Mouse (Mus musculus) forebrain, embryonic 13.5 days (tissue): ENCODE measurements around the gene Lrrc7. TPM values are rescaled to one million over a fixed set of nuclear protein-coding genes. Genes with fewer than 3 reads are reported as not detected.

ENCODE experiments used
- ATAC-seq: fragments of 200-750 bp; cut with Nextera tagmentation; 2 replicates; pipeline ENCODE4 v1.8.0; 2017
- H3K27ac ChIP-seq: fragments of 300-500 bp; sonication (generic); 2 replicates; pipeline ENCODE4 v1.5.1; 2015; ENCODE audit warnings: inconsistent platforms, mild to moderate bottlenecking, moderate library complexity
- H3K27me3 ChIP-seq: fragments of 300-500 bp; sonication (generic); 2 replicates; pipeline ENCODE4 v1.6.1; 2015; ENCODE audit warnings: mild to moderate bottlenecking, inconsistent platforms
- H3K36me3 ChIP-seq: fragments of 300-500 bp; sonication (generic); 2 replicates; pipeline ENCODE4 v1.6.1; 2015; ENCODE audit warnings: mild to moderate bottlenecking, inconsistent platforms; ENCODE audit not compliant: poor library complexity, severe bottlenecking
- H3K4me1 ChIP-seq: fragments of 300-500 bp; sonication (generic); 2 replicates; pipeline ENCODE4 v1.6.1; 2015; ENCODE audit warnings: inconsistent platforms
- H3K4me2 ChIP-seq: fragments of 300-500 bp; sonication (generic); 2 replicates; pipeline ENCODE4 v1.6.1; 2015; ENCODE audit warnings: inconsistent platforms, mild to moderate bottlenecking, moderate library complexity
- H3K4me3 ChIP-seq: fragments of 300-500 bp; sonication (generic); 2 replicates; pipeline ENCODE4 v1.5.1; 2015; ENCODE audit warnings: mild to moderate bottlenecking, inconsistent platforms
- H3K9ac ChIP-seq: fragments of 300-500 bp; sonication (generic); 2 replicates; pipeline ENCODE4 v1.6.1; 2015; ENCODE audit warnings: mild to moderate bottlenecking, inconsistent platforms
- H3K9me3 ChIP-seq: fragments of 300-500 bp; sonication (generic); replicated peaks from 2 replicates; pipeline ENCODE4 v1.6.1; 2016; ENCODE audit warnings: inconsistent platforms
- WGBS: fragments of 180-500 bp; shearing (Covaris S2); methylation state at CpG from one replicate; pipeline ENCODE4 v1.1.7; 2015; 5-methylcytosine and 5-hydroxymethylcytosine counted together
- polyA plus RNA-seq: library from polyadenylated mRNA; unstranded; fragments of >200 nt; fragmentation: Nextera tagmentation; extraction: Ambion mirVana; gene quantifications from 2 replicates; pipeline ENCODE4 v1.2.1, GENCODE M21; 2015

The Lrrc7 gene
- polyA plus RNA-seq, 1 experiment from 2014 or later, result 9.6 TPM

DNA sequence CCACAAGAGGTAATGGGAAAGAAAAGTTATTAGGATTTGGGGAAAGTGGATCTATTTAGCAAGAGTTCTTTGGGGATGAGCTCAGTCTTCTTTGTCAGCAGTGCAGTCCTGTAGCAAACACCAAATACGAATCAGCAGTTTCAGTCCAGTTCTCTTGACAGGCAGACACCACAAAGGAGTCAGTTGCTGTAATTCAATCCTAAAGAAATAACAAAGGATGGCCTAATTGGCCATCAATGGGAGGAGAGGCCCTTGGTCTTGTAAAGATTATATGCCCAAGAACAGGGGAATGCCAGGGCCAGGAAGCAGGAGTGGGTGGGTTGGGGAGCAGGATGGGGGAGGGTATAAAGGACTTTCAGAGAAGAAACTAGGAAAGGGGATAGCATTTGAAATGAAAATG, 33.5 kb downstream of the Lrrc7 start:
- no peak overlapping the region for H3K4me3 ChIP-seq
- H3K36me3 ChIP-seq, result no peaks in the 10 kb centered on the region
- 25% methylated on average over 1 of the region's 1 CpGs for WGBS
- no peak overlapping the region for H3K27ac ChIP-seq
- H3K9me3 ChIP-seq, result no peaks in the 10 kb centered on the region
- H3K27me3 ChIP-seq, result no peaks in the 10 kb centered on the region
- H3K4me1 ChIP-seq, result no peaks in the 10 kb centered on the region
- no peak for ATAC-seq
- H3K9ac ChIP-seq, result no peak overlapping the region
- H3K4me2 ChIP-seq, result no peak overlapping the region

DNA sequence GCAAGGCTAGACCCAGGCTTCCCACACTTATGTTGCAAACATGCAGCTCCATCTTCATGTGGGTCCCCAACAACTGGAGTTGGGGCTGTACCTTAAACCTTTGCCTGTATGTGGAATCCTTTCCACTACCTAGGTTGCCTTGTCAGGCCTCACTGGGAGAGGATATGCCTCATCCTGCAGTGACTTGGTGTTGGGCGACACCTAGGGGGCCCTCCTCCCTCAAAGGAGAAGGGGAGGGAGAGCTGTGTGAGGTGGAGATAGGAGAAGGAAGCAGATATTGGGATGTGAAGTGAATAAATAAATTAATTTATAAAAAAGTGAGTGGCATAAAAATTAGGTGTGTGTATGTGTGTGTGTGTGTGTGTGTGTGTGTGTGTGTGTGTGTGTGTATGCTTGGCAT, 68.3 kb downstream of the Lrrc7 start:
- H3K4me3 ChIP-seq, result no peak overlapping the region
- H3K9me3 ChIP-seq, result no peaks in the 10 kb centered on the region
- no peak overlapping the region for H3K4me2 ChIP-seq
- H3K4me1 ChIP-seq, result no peaks in the 10 kb centered on the region
- 71% methylated on average over 1 of the region's 1 CpGs for WGBS
- H3K27ac ChIP-seq, result no peak overlapping the region
- no peak overlapping the region for H3K9ac ChIP-seq
- no peak for ATAC-seq
- H3K27me3 ChIP-seq, result no peaks in the 10 kb centered on the region
- no peaks in the 10 kb centered on the region for H3K36me3 ChIP-seq

DNA sequence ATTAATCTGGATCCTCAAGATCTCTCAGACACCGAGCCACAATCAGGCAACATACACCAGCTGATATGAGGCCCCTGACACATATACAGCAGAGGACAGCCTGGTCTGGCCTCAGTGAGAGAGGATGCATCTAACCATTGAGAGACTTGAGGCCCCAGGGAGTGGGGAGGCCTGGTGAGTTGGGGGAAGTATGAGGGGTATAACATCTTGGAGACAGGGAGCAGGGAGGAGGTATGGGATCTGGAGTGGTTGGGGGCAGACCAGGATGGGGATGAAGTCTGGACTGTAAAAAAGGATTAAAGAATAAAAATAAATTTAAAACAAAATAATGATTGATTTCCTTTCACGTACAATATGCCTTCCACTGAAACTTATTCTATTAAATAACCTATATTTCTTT, 82.3 kb downstream of the Lrrc7 start:
- H3K9ac ChIP-seq, result no peak overlapping the region
- H3K27me3 ChIP-seq, result no peaks in the 10 kb centered on the region
- H3K4me2 ChIP-seq, result no peak overlapping the region
- 93% methylated on average over 2 of the region's 2 CpGs for WGBS
- no peak overlapping the region for H3K27ac ChIP-seq
- no peaks in the 10 kb centered on the region for H3K4me1 ChIP-seq
- no peaks in the 10 kb centered on the region for H3K36me3 ChIP-seq
- no peaks in the 10 kb centered on the region for H3K9me3 ChIP-seq
- no peak for ATAC-seq
- no peak overlapping the region for H3K4me3 ChIP-seq

DNA sequence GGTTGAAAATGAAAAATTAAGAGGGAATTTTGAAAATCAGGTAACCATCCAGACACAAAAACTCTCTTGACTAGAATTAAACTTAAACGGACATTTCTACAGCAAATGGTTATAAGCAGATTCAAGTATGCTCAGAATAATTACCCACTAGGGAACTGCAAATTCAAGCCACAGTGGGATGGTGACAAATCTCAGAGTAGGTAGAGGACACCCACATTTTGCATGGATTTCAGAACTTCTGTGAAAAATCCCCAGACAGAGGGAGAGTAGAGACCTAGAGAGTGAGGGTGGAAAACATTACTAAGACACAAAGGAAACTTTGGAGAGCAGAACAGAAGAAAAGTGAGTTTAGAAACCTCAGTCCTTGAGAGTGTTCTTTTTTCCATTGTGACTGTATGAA, 161.4 kb downstream of the Lrrc7 start:
- Histone ChIP-seq H3K27me3 (no peaks in the 10 kb centered on the region), H3K4me1 (no peaks in the 10 kb centered on the region), H3K36me3 (no peaks in the 10 kb centered on the region), H3K27ac (no peak overlapping the region), H3K9me3 (no peaks in the 10 kb centered on the region), H3K9ac (no peak overlapping the region), H3K4me2 (no peak overlapping the region), H3K4me3 (no peak overlapping the region)
- 89% methylated on average over 1 of the region's 1 CpGs for WGBS
- ATAC-seq, result no peak

GRCm38 (mm10) chr3:158391534-158391933, 170.5 kb downstream of the Lrrc7 start:
- Histone ChIP-seq H3K4me3 (no peak overlapping the region), H3K27ac (no peak overlapping the region), H3K4me2 (no peak overlapping the region), H3K27me3 (no peaks in the 10 kb centered on the region), H3K36me3 (no peaks in the 10 kb centered on the region), H3K4me1 (no peaks in the 10 kb centered on the region), H3K9ac (no peak overlapping the region), H3K9me3 (no peaks in the 10 kb centered on the region)
- ATAC-seq, result no peak

- H3K4me1 ChIP-seq, result no peaks in the 10 kb centered on the region
- no peak overlapping the region for H3K27ac ChIP-seq
- H3K4me2 ChIP-seq, result no peak overlapping the region
- no peak overlapping the region for H3K9ac ChIP-seq
- no peaks in the 10 kb centered on the region for H3K27me3 ChIP-seq
- no peaks in the 10 kb centered on the region for H3K36me3 ChIP-seq
- 13% methylated on average over 2 of the region's 2 CpGs for WGBS
- H3K4me3 ChIP-seq, result no peak overlapping the region
- no peak for ATAC-seq
- H3K9me3 ChIP-seq, result no peaks in the 10 kb centered on the region
Observed at GRCm38 (mm10) chr3:158388076-158388454, 174.0 kb downstream of the Lrrc7 start.

- no peaks in the 10 kb centered on the region for H3K4me1 ChIP-seq
- no peaks in the 10 kb centered on the region for H3K27me3 ChIP-seq
- no peak overlapping the region for H3K27ac ChIP-seq
- no peaks in the 10 kb centered on the region for H3K9me3 ChIP-seq
- no peak overlapping the region for H3K9ac ChIP-seq
- no peak overlapping the region for H3K4me2 ChIP-seq
- no peak for ATAC-seq
- 39% methylated on average over 2 of the region's 2 CpGs for WGBS
- H3K36me3 ChIP-seq, result no peaks in the 10 kb centered on the region
- H3K4me3 ChIP-seq, result no peak overlapping the region
Observed at GRCm38 (mm10) chr3:158387413-158388075, 174.5 kb downstream of the Lrrc7 start.

- WGBS, result 65% methylated on average over 1 of the region's 1 CpGs
- no peak for ATAC-seq
Observed at GRCm38 (mm10) chr3:158386848-158387247, 175.2 kb downstream of the Lrrc7 start.

GRCm38 (mm10) chr3:158375885-158376284, 186.1 kb downstream of the Lrrc7 start:
- no peak overlapping the region for H3K4me2 ChIP-seq
- no peak overlapping the region for H3K4me3 ChIP-seq
- no peak overlapping the region for H3K27ac ChIP-seq
- no peaks in the 10 kb centered on the region for H3K36me3 ChIP-seq
- no peaks in the 10 kb centered on the region for H3K9me3 ChIP-seq
- H3K9ac ChIP-seq, result no peak overlapping the region
- ATAC-seq, result no peak
- no peaks in the 10 kb centered on the region for H3K4me1 ChIP-seq
- 5% methylated on average over 1 of the region's 1 CpGs for WGBS
- no peaks in the 10 kb centered on the region for H3K27me3 ChIP-seq

More at GRCm38 (mm10) chr3:158386848-158387247, 175.2 kb downstream of the Lrrc7 start:
- no peak overlapping the region for H3K9ac ChIP-seq
- H3K27me3 ChIP-seq, result no peaks in the 10 kb centered on the region
- no peak overlapping the region for H3K4me2 ChIP-seq
- no peak overlapping the region for H3K4me3 ChIP-seq
- no peak overlapping the region for H3K27ac ChIP-seq
- no peaks in the 10 kb centered on the region for H3K9me3 ChIP-seq
- H3K36me3 ChIP-seq, result no peaks in the 10 kb centered on the region
- no peaks in the 10 kb centered on the region for H3K4me1 ChIP-seq

GRCm38 (mm10) chr3:158369169-158369568, 192.9 kb downstream of the Lrrc7 start:
- Histone ChIP-seq H3K36me3 (no peaks in the 10 kb centered on the region), H3K4me1 (no peaks in the 10 kb centered on the region), H3K27me3 (no peaks in the 10 kb centered on the region), H3K4me2 (no peak overlapping the region), H3K27ac (no peak overlapping the region), H3K9ac (no peak overlapping the region), H3K4me3 (no peak overlapping the region), H3K9me3 (no peaks in the 10 kb centered on the region)
- WGBS, result 84% methylated on average over 3 of the region's 3 CpGs
- no peak for ATAC-seq

DNA sequence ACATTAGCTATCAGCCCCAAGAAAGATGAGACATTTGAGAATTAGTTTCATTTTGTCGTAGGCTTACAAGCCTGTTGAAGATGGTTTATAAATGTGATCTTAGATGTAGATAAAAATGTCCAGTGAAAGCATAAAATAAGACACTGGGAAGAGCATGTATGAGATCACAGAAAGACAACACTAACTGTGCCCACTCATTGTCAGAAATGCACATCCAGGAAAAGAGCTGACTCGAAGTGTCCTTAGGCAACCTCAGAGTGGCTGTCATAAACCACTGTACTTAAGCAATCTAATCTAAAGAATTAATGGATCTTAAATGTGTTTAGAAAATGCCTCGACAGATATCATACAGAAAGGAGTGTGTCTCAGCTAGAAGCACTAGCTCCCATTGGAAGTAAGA, 196.2 kb downstream of the Lrrc7 start:
- Histone ChIP-seq H3K4me1 (no peaks in the 10 kb centered on the region), H3K9me3 (no peaks in the 10 kb centered on the region), H3K4me2 (no peak overlapping the region), H3K27me3 (no peaks in the 10 kb centered on the region), H3K4me3 (no peak overlapping the region), H3K27ac (no peak overlapping the region), H3K36me3 (no peaks in the 10 kb centered on the region), H3K9ac (no peak overlapping the region)
- 85% methylated on average over 3 of the region's 3 CpGs for WGBS
- ATAC-seq, result no peak

DNA sequence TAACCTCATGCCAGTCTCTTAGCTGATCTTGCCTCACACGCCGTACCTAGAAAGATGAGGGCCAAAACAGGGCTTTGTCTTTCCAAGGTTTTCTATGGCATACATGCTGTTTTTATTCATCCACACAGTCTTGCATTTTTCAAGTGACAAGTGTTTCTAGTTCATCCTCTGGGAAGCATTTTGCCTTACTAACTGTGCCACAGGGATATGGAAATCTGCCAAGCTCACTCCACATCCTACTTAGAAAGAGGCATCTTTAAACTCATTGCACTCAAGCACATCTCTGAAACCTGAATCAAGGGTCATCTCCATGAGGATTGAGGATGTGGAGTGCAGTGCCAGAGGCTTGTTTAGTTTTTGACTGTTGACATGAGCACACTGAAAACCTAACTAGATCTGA, 199.9 kb downstream of the Lrrc7 start:
- Histone ChIP-seq H3K27ac (no peak overlapping the region), H3K4me1 (no peaks in the 10 kb centered on the region), H3K9me3 (no peaks in the 10 kb centered on the region), H3K27me3 (no peaks in the 10 kb centered on the region), H3K4me2 (no peak overlapping the region), H3K36me3 (no peaks in the 10 kb centered on the region), H3K9ac (no peak overlapping the region), H3K4me3 (no peak overlapping the region)
- WGBS, result 92% methylated on average over 2 of the region's 2 CpGs
- no peak for ATAC-seq

DNA sequence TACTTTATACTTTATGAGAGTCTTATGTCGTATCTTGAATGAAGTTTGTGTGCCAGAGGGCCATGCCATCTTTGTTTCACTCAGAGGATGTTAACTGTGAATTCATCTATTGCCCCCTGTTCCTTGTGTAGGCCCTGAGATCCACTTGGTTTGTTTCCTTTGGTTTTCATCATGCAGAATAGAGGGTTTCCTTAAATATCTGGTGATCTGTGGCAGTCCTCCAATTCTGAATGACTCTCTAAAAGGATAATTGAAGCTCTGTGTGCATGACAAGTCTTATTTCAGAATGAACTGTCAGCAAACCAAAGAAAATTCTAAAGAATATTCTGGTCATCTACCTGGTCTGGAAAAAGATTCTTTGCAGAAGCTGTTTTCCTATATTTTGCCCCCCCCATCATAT, 205.3 kb downstream of the Lrrc7 start:
- WGBS, result 95% methylated on average over 1 of the region's 1 CpGs
- no peak overlapping the region for H3K4me2 ChIP-seq
- H3K27ac ChIP-seq, result no peak overlapping the region
- no peak for ATAC-seq
- no peaks in the 10 kb centered on the region for H3K4me1 ChIP-seq
- H3K9me3 ChIP-seq, result no peaks in the 10 kb centered on the region
- H3K27me3 ChIP-seq, result no peaks in the 10 kb centered on the region
- no peak overlapping the region for H3K9ac ChIP-seq
- no peak overlapping the region for H3K4me3 ChIP-seq
- no peaks in the 10 kb centered on the region for H3K36me3 ChIP-seq
